Mouse (Mus musculus) thymus, adult 2 months (tissue): Measurements from ENCODE around the gene Zmiz1.

Source experiments
- CTCF ChIP-seq: fragments of 200-500 bp; IDR thresholded peaks from 2 replicates; pipeline ENCODE4 v1.5.1; 2012; ENCODE audit warnings: mild to moderate bottlenecking, control low read depth, low read length, moderate library complexity, borderline replicate concordance; ENCODE audit not compliant: control insufficient read depth, poor library complexity, insufficient read depth; ENCODE audit errors: extremely low read depth
- POLR2A ChIP-seq: fragments of 200-500 bp; IDR thresholded peaks from 2 replicates; pipeline ENCODE4 v1.6.1; 2012; ENCODE audit warnings: mild to moderate bottlenecking, low read length, control low read depth, moderate library complexity; ENCODE audit not compliant: control insufficient read depth, poor library complexity, insufficient read depth; ENCODE audit errors: extremely low read depth

- TF ChIP-seq POLR2A (no peak), CTCF (no peak)
Observed at GRCm38 (mm10) chr14:25512803-25513202, 53.8 kb downstream of the Zmiz1 start.
